Mouse (Mus musculus): ENCODE results near the gene Cpxm2.

The Cpxm2 gene

DNA sequence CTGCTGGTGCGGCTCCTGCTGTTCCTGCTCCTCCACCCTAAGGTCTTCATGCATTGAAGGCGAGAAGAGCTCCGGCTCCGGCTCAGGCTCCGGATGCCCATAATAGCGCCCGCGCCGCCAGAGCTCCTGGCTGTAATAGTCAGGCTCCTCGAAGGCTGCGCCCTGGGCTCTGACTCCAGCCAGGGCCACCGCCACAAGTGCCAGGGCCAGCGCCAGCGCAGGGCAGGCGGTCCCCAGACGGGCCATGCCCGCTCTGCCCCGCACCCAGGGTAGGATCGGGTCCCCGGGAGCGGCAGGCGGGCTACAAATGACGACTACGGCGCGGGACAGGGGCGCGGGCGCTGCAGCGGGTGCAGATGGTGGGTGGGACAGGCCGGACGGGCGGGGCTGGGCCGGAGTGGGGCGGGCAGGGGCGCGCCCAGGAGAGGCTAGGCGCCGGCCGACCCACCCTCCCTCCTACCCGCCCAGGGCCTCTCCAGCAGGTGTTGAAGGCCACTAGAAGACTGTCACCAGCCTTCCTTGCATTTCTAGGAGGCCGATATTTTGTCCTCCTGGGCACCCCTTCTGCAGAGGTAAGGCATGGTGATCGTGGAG is at the start of gene Cpxm2:
TSS of gene Cpxm2 (minus strand) at position 372 of the 594 bp plus-strand sequence.
- no peak for DNase-seq (ENCODE audit: low spot score)

DNA sequence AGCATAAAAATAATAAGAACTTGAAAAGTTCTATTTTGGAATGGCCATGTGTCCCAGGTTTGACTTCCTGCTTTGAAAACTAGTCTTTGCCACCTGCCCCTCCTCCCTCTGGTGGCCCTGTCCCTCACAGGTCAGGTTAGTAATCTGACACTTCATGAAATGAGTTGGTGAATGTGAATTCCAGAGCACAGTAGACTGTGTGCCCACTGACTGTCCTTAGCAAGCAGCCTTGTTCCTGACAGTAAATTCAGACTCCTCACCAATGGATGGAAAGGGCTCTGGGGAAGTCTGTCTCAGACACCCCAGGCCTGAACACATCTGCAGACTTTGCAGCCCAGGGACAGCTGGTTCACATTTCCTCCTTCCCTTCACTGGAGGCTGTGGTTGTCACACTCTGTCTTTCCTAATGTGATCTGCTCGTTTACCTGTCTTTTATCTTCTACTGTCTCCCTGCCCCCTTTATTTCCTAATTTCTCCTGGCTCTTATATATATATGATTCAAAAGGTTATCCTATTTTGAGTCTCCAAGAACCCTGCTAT is 49.6 kb upstream of the Cpxm2 start:
- no peak for DNase-seq (ENCODE audit: low spot score)

GRCm38 (mm10) chr7:132199686-132200085 is 45.1 kb upstream of the Cpxm2 start:
- no peak for DNase-seq (ENCODE audit: low spot score)

DNA sequence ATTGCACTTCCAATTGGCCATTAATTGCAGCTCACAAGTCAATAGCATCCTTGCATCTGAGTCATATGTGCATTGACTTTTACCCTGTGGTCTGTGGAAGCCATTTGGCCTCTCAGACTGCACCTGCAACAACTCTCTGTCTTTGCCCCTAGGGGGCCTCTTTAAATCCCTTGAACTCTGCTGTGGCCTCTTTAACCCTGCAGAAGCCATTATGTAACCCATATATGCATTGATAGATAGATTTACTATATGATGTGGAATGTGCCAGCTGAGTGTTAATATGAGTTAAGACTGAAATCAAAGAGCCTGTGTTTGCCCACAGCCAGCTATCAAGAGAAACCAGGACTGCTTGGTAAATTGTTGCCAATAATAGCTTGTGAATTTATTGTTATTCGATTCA is 44.3 kb upstream of the Cpxm2 start:
- DNase-seq (ENCODE audit: low spot score): no peak

DNA sequence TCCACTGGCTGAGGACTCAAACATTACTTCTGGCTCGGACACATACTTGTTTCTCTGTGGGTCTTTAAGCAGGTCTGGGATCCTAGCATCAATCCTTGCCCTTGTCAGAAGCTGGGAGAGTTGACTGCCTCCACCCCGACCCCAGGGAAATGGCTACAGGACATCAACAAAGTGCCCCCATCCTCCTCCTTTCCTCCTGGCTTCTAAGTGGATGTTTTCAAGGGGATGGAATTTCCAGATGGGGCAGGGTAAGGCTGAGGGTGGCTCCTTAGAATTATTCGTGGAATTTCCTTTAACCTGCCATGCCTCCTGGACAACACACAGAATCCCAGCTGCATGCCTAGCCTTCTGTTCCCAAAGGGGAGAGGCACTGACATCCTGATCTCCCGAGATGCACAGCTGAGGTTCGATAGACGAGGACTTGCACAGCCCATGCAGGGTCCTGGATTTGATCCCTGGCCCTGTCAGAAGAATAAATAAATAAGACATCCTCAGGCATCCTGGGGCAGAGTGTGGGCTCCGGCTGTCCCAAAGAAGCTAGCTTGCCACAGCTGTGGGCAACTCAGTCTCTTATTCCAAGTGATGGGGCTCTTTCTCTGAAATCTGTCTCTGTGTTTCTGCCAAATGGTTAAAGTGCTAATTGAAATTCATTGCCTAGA is 43.4 kb upstream of the Cpxm2 start:
- DNase-seq (ENCODE audit: low spot score): no peak

DNA sequence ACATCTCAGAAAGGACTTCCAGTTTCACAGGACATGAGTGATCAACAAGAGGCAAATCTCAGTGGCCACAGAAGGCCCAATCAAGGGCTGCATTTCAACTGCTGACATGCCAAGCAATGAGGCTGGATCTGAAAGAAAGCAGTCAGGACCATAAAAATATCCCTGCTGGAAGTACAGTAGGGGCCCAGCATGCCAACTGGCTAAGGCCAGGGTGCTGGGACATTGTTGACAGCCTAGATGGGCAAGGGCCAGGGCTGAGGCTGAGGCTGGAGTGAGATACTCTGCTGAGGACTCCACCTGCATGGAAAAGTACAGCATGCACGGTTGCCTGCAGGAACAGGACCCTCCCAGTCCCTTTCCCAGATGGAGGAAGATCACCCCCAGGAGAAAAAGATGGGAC is 42.0 kb upstream of the Cpxm2 start:
- no peak for DNase-seq (ENCODE audit: low spot score)

GRCm38 (mm10) chr7:132193606-132194005 is 39.1 kb upstream of the Cpxm2 start:
- no peak for DNase-seq (ENCODE audit: low spot score)

DNA sequence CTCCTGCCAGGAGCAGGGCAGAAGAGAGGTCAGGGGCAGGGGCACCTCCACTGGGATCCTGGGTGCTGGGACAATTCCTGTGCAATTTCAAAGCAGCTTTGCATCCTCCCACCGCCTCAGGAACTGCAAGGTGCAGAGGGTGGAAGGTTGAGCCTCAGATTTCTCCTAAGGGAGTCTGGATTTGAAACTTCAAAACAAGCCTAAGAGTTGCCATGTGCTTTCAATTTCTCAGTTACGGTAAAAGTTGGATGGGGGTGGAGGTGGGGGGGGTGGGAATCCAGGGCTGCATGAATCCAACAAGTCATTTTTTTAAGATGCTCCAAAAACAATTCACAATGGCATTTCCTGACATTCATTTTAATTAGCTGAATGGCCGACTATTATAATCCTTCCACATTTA is 32.9 kb upstream of the Cpxm2 start:
- no peak for DNase-seq (ENCODE audit: low spot score)

DNA sequence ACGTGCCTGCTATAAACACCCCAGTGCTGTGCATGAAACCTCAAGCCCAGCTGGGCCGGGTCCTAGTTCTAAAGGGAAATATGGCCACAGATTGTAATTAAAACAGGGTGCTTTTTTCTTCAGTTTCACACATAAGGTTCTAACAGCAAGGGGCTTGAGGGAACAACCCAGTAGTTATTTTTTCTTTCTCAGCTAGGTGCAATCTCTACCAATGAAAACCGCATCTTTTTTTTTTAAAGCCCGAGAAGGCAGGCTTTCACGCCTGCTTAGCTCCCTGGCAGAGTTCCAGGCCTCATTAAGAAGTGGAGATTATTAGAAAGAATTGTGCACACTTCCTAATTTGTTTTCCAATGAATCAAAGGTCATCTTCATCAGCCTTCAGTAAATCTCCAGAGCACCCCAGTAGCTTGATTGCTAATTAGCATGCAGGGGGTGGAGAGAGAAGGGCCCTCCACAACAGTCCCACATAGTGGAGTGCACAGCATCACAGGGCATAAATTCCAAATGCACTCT is 29.4 kb upstream of the Cpxm2 start:
- no peak for DNase-seq (ENCODE audit: low spot score)

DNA sequence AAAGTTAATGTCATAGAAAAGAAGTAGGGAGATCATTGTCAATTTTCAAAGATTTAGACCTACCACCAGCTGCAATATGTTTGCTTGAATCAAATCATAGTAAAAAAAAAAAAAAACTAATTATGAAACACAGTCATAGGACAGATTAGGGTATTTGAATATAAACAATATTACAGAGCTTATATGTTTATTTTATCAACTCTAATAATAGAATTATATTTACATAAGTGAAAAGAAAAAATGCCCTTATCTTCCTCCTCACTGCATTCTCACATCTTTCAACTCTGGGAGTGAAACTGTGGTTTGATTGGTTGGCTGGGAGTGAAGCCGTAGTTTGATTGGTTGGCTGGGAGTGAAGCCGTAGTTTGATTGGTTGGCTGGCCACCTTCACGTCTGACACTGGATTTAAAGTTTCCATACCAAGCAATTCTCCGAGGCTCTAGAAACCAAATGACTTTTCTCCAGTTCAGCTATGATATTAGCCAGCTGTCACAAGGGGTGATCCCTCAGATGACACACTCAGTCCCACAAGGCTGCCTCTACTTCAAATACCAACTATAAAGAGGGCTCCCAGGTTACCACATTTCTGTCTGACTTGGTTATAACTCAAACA is 27.2 kb upstream of the Cpxm2 start:
- no peak for DNase-seq (ENCODE audit: low spot score)

DNA sequence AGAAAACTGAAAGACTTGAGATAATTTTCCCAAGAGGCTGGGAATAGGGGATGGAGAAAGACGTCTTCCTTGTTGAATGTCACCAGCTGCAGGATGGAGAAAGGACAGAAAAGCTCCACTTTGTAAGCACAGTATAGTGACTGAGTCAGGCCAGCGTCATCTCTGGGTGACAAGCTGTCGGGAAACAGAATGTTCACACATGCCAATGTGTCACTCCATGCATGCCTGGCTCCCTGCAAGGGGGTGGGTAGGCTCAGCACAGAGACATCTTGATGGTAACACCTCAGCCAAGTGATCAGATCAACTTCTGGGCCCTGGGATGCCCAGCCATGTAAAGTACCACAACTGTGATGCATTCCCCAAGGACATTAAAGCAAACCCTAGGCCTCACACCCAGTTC is 26.5 kb upstream of the Cpxm2 start:
- DNase-seq (ENCODE audit: low spot score): no peak

DNA sequence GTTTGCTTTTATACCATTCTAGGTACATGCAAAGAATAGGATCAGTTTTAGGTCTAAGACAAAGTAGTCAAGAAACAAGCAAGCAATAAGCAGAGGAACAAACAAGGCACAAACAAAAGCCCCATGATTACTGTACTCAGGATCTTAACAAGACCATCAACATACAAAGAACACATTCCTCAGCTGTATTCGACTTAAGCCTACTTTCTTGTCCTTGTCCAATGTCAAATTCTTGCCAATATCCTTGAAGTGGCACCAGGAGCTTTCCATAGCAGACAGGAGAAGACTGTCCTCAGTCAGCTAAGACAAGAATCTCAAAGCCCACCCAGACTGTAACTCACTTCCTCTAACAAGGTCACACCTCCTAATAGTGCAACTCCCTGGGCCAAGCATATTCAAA is 24.5 kb upstream of the Cpxm2 start:
- no peak for DNase-seq (ENCODE audit: low spot score)

DNA sequence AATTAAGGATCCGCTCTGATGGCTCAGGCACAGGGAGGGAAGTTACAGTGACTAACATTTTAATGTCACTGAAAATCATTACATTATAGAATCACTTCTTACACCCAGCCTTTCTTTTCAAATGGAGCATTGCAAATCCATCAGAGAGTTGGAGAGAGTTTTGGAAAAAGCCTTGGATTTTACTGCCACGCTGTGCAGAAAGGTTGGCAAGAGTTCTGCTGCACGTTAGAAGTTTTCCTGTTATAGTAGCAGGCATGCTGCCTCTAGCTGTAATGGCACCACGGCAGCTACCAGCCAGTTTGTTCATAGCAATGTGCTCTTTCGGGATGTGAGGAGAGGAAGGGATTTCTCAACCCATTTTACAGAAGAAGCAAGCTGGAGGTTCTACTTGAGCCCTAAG is 20.2 kb upstream of the Cpxm2 start:
- no peak for DNase-seq (ENCODE audit: low spot score)

DNA sequence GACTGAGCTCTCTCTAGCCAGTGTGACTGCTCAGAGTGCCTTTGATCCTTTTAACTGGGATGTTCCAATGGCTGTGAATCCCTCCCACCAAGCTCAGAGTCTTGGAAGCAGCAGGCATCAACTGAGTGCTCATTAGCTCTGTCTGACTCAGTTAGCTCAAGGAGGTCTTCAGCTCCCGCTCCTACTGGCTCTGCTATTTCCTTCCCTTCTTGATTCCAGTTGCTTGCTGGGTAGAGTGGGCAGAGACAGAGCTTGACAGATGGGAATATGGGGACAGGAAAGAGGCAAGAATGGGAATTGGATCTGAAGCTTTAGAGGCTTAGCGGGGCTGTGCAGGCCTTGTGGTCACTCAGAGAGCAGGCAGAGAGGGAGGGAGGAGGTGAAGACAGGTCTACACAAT is 19.8 kb upstream of the Cpxm2 start:
- no peak for DNase-seq (ENCODE audit: low spot score)

- no peak for DNase-seq (ENCODE audit: low spot score)
Observed at GRCm38 (mm10) chr7:132172220-132172619, 17.7 kb upstream of the Cpxm2 start.

DNA sequence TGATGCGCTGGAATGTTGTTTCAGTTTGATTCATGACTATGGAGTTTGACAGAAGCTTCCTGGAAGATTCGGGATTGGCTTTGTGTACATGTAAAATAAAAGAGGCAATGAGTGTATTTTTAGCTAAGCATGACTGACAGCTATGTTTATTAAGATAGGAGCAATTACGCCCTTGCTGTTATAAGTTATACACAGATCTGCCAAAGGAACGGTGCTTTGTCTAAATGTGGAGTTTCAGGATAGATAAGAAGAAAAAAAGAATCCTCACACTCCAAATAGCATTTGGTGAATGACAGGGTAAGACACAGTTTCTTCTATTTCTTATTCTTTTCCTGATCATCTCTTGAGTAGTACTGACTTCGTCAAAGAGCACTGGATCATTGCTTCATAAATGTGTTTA is 17.2 kb upstream of the Cpxm2 start:
- DNase-seq (ENCODE audit: low spot score): no peak

- DNase-seq (ENCODE audit: low spot score): no peak
Observed at GRCm38 (mm10) chr7:132169419-132170169, 15.1 kb upstream of the Cpxm2 start.

DNA sequence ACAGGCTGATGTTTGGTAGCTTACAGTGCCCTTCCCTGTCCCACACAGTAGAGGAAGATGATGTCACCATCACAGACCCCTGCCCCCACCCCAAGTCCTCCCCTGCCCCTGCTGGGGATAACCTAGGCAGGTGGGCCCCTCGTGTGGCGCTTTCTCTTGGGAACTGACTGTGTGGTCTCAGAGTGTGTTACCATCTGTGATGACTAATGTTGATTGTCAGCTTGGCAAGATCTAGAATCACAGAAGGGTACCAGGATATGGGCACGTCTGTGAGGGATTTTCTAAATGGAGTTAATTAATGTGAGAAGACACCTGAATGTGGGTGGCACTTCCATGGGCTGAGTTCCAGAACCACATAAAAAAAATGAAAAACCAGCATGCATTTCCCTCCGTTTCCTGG is 12.7 kb upstream of the Cpxm2 start:
- no peak for DNase-seq (ENCODE audit: low spot score)

DNA sequence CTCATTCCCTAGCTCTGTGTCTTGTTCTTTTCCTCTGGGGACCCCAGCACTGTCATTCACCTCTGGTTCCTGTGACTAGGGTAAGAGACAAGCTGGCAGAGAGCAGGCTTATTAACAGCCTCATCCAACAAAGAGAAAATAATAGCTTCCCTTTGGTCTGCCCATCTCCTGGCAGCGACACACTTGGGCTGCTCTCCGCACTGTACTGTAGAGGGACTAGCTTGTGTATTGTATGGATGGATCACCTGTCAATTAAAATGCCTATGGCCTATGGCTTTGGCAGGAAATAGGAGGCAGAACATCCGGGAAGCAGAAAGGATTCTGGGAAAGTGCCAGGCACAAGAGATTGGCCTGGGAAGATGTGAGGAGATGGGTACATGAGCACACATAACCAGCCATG is 7.7 kb upstream of the Cpxm2 start:
- DNase-seq (ENCODE audit: low spot score): no peak

GRCm38 (mm10) chr7:132158321-132159025 is 3.9 kb upstream of the Cpxm2 start:
- DNase-seq (ENCODE audit: low spot score): no peak

GRCm38 (mm10) chr7:132153725-132154147 is 803 bp downstream of the Cpxm2 start:
- DNase-seq (ENCODE audit: low spot score): no peak

GRCm38 (mm10) chr7:132145227-132145800 is 9.2 kb downstream of the Cpxm2 start:
- no peak for DNase-seq (ENCODE audit: low spot score)
